In the genomic region with DNA sequence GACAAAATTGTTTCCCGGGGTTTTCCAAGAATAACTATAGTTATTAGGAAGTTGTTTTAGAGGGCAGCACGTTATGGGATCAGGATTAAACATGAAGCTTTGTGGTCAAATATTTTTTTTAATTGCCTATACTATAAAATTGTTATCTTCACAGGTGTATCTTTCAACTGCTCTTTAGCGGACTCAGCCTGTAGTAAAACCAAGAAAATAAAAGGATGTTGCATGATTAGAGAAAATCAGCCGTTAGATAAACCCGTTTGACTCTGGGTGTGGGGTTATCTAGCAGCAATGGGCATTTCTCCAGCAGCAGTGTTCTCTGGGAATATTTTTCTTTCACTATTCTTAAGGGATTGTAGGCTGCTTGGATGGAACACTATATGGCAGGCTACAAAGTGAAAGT, we compare ENCODE assay signal across 24 mouse cellular contexts.
DNase-seq lines count a peak whose midpoint lies in the region; ATAC-seq and TF ChIP-seq lines count a peak whose summit lies in the region.
"Had no signal": no experiment of that assay in that cellular context is flagged by ENCODE, and none has a peak within 500 bp of the region (broad histone marks: within the 10 kb centered on the region; RNA-seq: fewer than 3 reads in every experiment).

No protein-coding gene starts in this region.

- no peaks in the 10 kb centered on the region for H3K27me3 ChIP-seq in heart, embryonic 12.5 days (replicated peaks)
- no peaks in the 10 kb centered on the region for H3K27me3 ChIP-seq in MEL (ENCODE audit: control insufficient read depth in 1 of 2, insufficient read depth in 2 of 2, low read length in 2 of 2)
- H3K27me3 ChIP-seq: CH12.LX; embryonic facial prominence, embryonic 13.5 days; embryonic facial prominence, embryonic 15.5 days; forebrain, embryonic 12.5 days had no signal

- H3K9ac ChIP-seq in heart, embryonic 12.5 days: no peak overlapping the region
- peak overlapping the region; percentile 37 for H3K9ac ChIP-seq in MEL (ENCODE audit: control insufficient read depth, low read depth, low read length, poor library complexity, severe bottlenecking)
- H3K9ac ChIP-seq: embryonic facial prominence, embryonic 13.5 days; embryonic facial prominence, embryonic 15.5 days; forebrain, embryonic 12.5 days had no signal

- no peaks in the 10 kb centered on the region for H3K36me3 ChIP-seq in heart, embryonic 12.5 days
- peaks cover 0 to 24% of the 10 kb centered on the region in 2 experiments; a peak in 2 of 4 replicates for H3K36me3 ChIP-seq in MEL (ENCODE audit: control insufficient read depth in 1 of 2, insufficient read depth in 2 of 2, low read length in 2 of 2)
- H3K36me3 ChIP-seq: embryonic facial prominence, embryonic 13.5 days; embryonic facial prominence, embryonic 15.5 days; forebrain, embryonic 10.5 days; forebrain, embryonic 12.5 days; G1E had no signal

- no peak overlapping the region for H3K4me2 ChIP-seq in heart, embryonic 12.5 days
- H3K4me2 ChIP-seq: embryonic facial prominence, embryonic 13.5 days; embryonic facial prominence, embryonic 15.5 days; forebrain, embryonic 12.5 days had no signal

- no peaks in the 10 kb centered on the region for H3K9me3 ChIP-seq in heart, embryonic 12.5 days (replicated peaks)
- no peaks in the 10 kb centered on the region for H3K9me3 ChIP-seq in MEL (replicated peaks; ENCODE audit: insufficient read depth, low read length)
- H3K9me3 ChIP-seq: embryonic facial prominence, embryonic 13.5 days; embryonic facial prominence, embryonic 15.5 days; forebrain, embryonic 10.5 days; forebrain, embryonic 12.5 days had no signal

- no peak overlapping the region for H3K27ac ChIP-seq in heart, embryonic 12.5 days (ENCODE audit: poor library complexity, severe bottlenecking)
- H3K27ac ChIP-seq in MEL (ENCODE audit: control insufficient read depth, low read depth, low read length): peak overlapping the region; percentile 84
- H3K27ac ChIP-seq: embryonic facial prominence, embryonic 13.5 days; embryonic facial prominence, embryonic 15.5 days; forebrain, embryonic 10.5 days; forebrain, embryonic 12.5 days had no signal

- H3K4me1 ChIP-seq in heart, embryonic 12.5 days (replicated peaks): peaks cover 22% of the 10 kb centered on the region
- peaks cover 17 to 28% of the 10 kb centered on the region in 2 experiments for H3K4me1 ChIP-seq in MEL (ENCODE audit: control insufficient read depth in 1 of 2, insufficient read depth in 2 of 2, low read length in 2 of 2)
- H3K4me1 ChIP-seq: embryonic facial prominence, embryonic 15.5 days had no signal

- TF ChIP-seq CTCF in MEL (IDR thresholded peaks at IDR 0.05 in 2 of 3, conservative IDR thresholded peaks at IDR 0.05 in 1 of 3; ENCODE audit: control insufficient read depth in 1 of 3, insufficient read depth in 1 of 3, low read depth in 2 of 3, low read length in 3 of 3, poor library complexity in 1 of 3, severe bottlenecking in 1 of 3): no peak

- TF ChIP-seq RAD21 in MEL (IDR thresholded peaks at IDR 0.05; ENCODE audit: low read depth, low read length): no peak

- peak; percentile 86 to 96 for TF ChIP-seq EP300 in MEL (IDR thresholded peaks at IDR 0.05; ENCODE audit: low read depth in 1 of 2, low read length in 2 of 2)

- no peaks in the 10 kb centered on the region for H3K79me2 ChIP-seq in MEL (ENCODE audit: control insufficient read depth, insufficient read depth, low read length, poor library complexity)

- WGBS in heart, embryonic 12.5 days: 53% methylated on average over 5 of the region's 5 CpGs

- TF ChIP-seq POLR2A in MEL (IDR thresholded peaks at IDR 0.05; ENCODE audit: control insufficient read depth in 1 of 2, insufficient read depth in 1 of 2, low read depth in 1 of 2, low read length in 2 of 2, poor library complexity in 1 of 2): no peak

- peak; percentile 42 for DNase-seq in adrenal gland, postnatal 10 days
- no peak for DNase-seq in adrenal gland, adult 8-10 months
- DNase-seq in heart, adult 11 months: peak; percentile 76
- DNase-seq in MEL (ENCODE audit: low read depth, low spot score): peak; percentile 40
- DNase-seq: adrenal gland, postnatal 25 days; B cell, adult 2 months; cerebellum, adult 11 months; cerebellum, adult 18-20 months; cerebellum, adult 8-10 months; cerebellum, adult 9-11 months; cerebellum, postnatal 14 days; cerebellum, postnatal 36 days; embryo, embryonic 11 days had no signal

- no peak overlapping the region for H3K4me3 ChIP-seq in heart, embryonic 12.5 days
- H3K4me3 ChIP-seq in MEL (ENCODE audit: control insufficient read depth in 1 of 2, insufficient read depth in 1 of 2, low read depth in 2 of 2, low read length in 2 of 2): peak overlapping the region; percentile 40 to 46
- H3K4me3 ChIP-seq: embryonic facial prominence, embryonic 13.5 days; embryonic facial prominence, embryonic 15.5 days; erythroblast, embryonic 14.5 days; forebrain, embryonic 10.5 days; forebrain, embryonic 12.5 days had no signal

- no peak for ATAC-seq in heart, embryonic 12.5 days (ENCODE audit: insufficient number of reproducible peaks, low FRiP score)
- ATAC-seq: CD4-positive, CD25-positive, alpha-beta regulatory T cell, adult 4 months; forebrain, embryonic 14.5 days; forebrain, embryonic 16.5 days had no signal

TF ChIP-seq in MEL, 35 proteins besides CTCF, POLR2A, EP300 and RAD21:
- TF ChIP-seq MAFK (IDR thresholded peaks at IDR 0.05; ENCODE audit: borderline replicate concordance, low read depth, low read length) (peak; percentile 25; the same call in 1 of the 2 replicates), ZNF384 (IDR thresholded peaks at IDR 0.05; ENCODE audit: low read depth, low read length) (peak; percentile 75), GABPA (IDR thresholded peaks at IDR 0.05; ENCODE audit: low read depth, low read length) (no peak), HCFC1 (IDR thresholded peaks at IDR 0.05; ENCODE audit: low read depth, low read length) (no peak), RCOR1 (IDR thresholded peaks at IDR 0.05; ENCODE audit: low read depth, low read length) (peak; percentile 65), TCF12 (IDR thresholded peaks at IDR 0.05; ENCODE audit: low read depth, low read length) (peak; percentile 90), MYB (IDR thresholded peaks at IDR 0.05; ENCODE audit: low read depth, low read length) (peak; percentile 94), SIN3A (IDR thresholded peaks at IDR 0.05; ENCODE audit: low read length) (peak; percentile 76), ZKSCAN1 (IDR thresholded peaks at IDR 0.05; ENCODE audit: low read depth, low read length) (no peak), MAZ (IDR thresholded peaks at IDR 0.05; ENCODE audit: low read depth, low read length) (0 out of 2 replicates have a peak, but pooled peaks have one; percentile 13), ZC3H11A (IDR thresholded peaks at IDR 0.05; ENCODE audit: low read depth, low read length) (0 out of 2 replicates have a peak, but pooled peaks have one; percentile 10), ETS1 (IDR thresholded peaks at IDR 0.05; ENCODE audit: low read depth, low read length) (peak; percentile 86), GATA1 (IDR thresholded peaks at IDR 0.05; ENCODE audit: low read depth, low read length) (peak; percentile 77), USF2 (IDR thresholded peaks at IDR 0.05; ENCODE audit: borderline replicate concordance in 1 of 2, insufficient read depth in 1 of 2, low read depth in 1 of 2, low read length in 2 of 2) (no peak)
